Mouse (Mus musculus) kidney, embryonic 16.5 days (tissue): ENCODE data around the gene Ass1. TPM values are rescaled to one million over a fixed set of nuclear protein-coding genes. Genes with fewer than 3 reads are reported as not detected.

Experiments used
- ATAC-seq: fragments of 200-750 bp; cut with Nextera tagmentation; 2 replicates; pipeline ENCODE4 v1.8.0; 2017; ENCODE audit warnings: moderate TSS enrichment; ENCODE audit not compliant: low FRiP score, low TSS enrichment
- H3K27ac ChIP-seq: fragments of 300-500 bp; sonication (generic); 2 replicates; pipeline ENCODE4 v1.5.1; 2014; ENCODE audit warnings: low read length
- H3K27me3 ChIP-seq: fragments of 300-500 bp; sonication (generic); 2 replicates; pipeline ENCODE4 v1.6.1; 2014; ENCODE audit warnings: low read length, control low read depth, mixed read lengths; ENCODE audit not compliant: insufficient read depth
- H3K36me3 ChIP-seq: fragments of 300-500 bp; sonication (generic); 2 replicates; pipeline ENCODE4 v1.6.1; 2014; ENCODE audit warnings: low read length, control low read depth, mixed read lengths; ENCODE audit not compliant: insufficient read depth
- H3K4me1 ChIP-seq: fragments of 300-500 bp; sonication (generic); 2 replicates; pipeline ENCODE4 v1.6.1; 2014; ENCODE audit warnings: low read length, control low read depth, mixed read lengths; ENCODE audit not compliant: insufficient read depth
- H3K4me2 ChIP-seq: fragments of 300-500 bp; sonication (generic); replicated peaks from 2 replicates; pipeline ENCODE4 v1.6.1; 2014; ENCODE audit warnings: low read depth, low read length
- H3K4me3 ChIP-seq: fragments of 300-500 bp; sonication (generic); 2 replicates; pipeline ENCODE4 v1.5.1; 2014; ENCODE audit warnings: mild to moderate bottlenecking, low read length
- H3K9ac ChIP-seq: fragments of 300-500 bp; sonication (generic); replicated peaks from 2 replicates; pipeline ENCODE4 v1.6.1; 2014; ENCODE audit warnings: low read length
- H3K9me3 ChIP-seq: fragments of 300-500 bp; sonication (generic); 2 replicates; pipeline ENCODE4 v1.6.1; 2016; ENCODE audit warnings: low read length, control low read depth
- WGBS: fragments of 180-500 bp; shearing (Covaris S2); extraction: QIAGEN DNeasy Blood & Tissue Kit; methylation state at CpG from one replicate; pipeline ENCODE4 v1.1.7; 2014; 5-methylcytosine and 5-hydroxymethylcytosine counted together
- polyA plus RNA-seq: library from polyadenylated mRNA; unstranded; fragments of >200 nt; fragmentation: Nextera tagmentation; extraction: Ambion mirVana; gene quantifications from 2 replicates; pipeline ENCODE4 v1.2.1, GENCODE M21; 2015

Gene Ass1
- polyA plus RNA-seq, 1 experiment from 2014 or later: 164 TPM

DNA sequence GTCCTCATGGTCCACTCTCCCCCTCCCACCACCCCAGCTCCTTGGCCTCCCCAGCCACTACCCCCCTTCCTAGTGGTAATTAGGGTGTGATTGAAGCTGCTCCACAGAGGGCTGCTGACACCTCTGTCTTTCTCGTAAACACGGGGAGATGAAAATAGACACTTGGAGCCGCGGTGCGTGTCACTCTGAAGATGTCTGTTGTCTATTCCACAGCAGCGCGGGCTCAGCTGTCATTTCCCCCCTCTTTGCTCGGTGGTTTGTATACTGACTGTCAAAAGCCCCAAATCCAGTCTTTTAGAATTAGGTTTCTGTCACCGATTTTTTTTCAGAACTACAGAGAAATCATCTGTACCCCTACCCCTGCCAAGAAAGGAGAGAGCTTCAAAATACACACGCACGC lies 35.5 kb downstream of the Ass1 start:
- no peak overlapping the region for H3K4me3 ChIP-seq
- peaks cover 7% of the 10 kb centered on the region; the same call in 1 of the 2 replicates for H3K27me3 ChIP-seq
- WGBS: 34% methylated on average over 11 of the region's 11 CpGs
- peaks cover 11% of the 10 kb centered on the region for H3K4me1 ChIP-seq
- no peak overlapping the region for H3K27ac ChIP-seq
- no peaks in the 10 kb centered on the region for H3K9me3 ChIP-seq
- ATAC-seq: no peak
- H3K36me3 ChIP-seq: no peaks in the 10 kb centered on the region
- no peak overlapping the region for H3K4me2 ChIP-seq
- H3K9ac ChIP-seq: no peak overlapping the region

DNA sequence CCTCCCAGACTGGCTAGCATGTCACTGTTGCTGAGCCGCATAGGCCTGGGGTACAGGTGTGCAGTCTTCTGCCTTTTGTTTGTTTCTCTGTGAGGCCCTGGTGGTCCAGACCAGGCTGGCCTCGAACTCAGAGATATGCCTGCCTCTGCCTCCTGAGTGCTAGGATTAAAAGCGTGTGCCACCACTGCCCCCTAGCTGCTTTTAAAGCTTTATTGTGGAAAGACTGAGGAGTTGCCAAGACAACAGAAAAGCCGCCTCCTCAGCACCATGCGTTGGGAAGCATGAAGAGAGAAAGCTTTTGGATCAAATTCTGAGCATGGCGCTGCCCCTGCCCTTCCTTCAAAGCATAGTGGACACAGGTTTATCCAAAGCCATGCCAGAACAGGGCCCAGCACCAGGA lies 38.8 kb downstream of the Ass1 start:
- Histone ChIP-seq H3K27me3 (no peaks in the 10 kb centered on the region; the same call in 1 of the 2 replicates), H3K9ac (no peak overlapping the region), H3K9me3 (no peaks in the 10 kb centered on the region), H3K4me3 (no peak overlapping the region), H3K4me1 (0 out of 2 replicates have a peak, but pooled peaks cover 3% of the 10 kb centered on the region), H3K27ac (no peak overlapping the region), H3K4me2 (no peak overlapping the region), H3K36me3 (no peaks in the 10 kb centered on the region)
- 96% methylated on average over 6 of the region's 6 CpGs for WGBS
- no peak for ATAC-seq

GRCm38 (mm10) chr2:31511316-31511715 lies 41.3 kb downstream of the Ass1 start:
- Histone ChIP-seq H3K9me3 (peaks cover 7% of the 10 kb centered on the region; the same call in 1 of the 2 replicates), H3K27ac (no peak overlapping the region), H3K4me3 (no peak overlapping the region), H3K9ac (no peak overlapping the region), H3K4me1 (0 out of 2 replicates have a peak, but pooled peaks cover 3% of the 10 kb centered on the region), H3K4me2 (no peak overlapping the region), H3K27me3 (no peaks in the 10 kb centered on the region), H3K36me3 (0 out of 2 replicates have a peak, but pooled peaks cover 5% of the 10 kb centered on the region)
- 74% methylated on average over 6 of the region's 6 CpGs for WGBS
- ATAC-seq: no peak

DNA sequence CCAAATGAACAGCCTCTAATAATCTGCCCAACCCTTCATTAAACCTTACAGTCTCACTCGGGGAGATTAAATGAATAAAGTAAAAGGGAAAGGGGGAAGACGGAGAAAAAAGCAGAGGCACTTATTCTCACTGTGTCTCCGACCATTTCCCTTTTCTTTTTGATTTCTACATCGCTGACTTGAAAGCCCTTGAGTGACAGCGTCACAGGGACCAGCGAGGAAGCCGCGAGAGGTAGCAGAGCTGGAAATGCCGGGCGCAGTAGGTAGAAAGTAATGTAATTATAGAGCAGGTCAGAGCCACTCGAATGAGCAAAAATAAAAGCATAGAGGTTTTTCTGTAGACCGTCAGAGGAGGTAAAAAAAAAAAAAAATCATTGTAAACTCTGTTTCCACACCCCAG lies 46.5 kb downstream of the Ass1 start:
- 73% methylated on average over 12 of the region's 12 CpGs for WGBS
- 0 out of 2 replicates have a peak, but pooled peaks cover 3% of the 10 kb centered on the region for H3K4me1 ChIP-seq
- no peak overlapping the region for H3K9ac ChIP-seq
- no peaks in the 10 kb centered on the region for H3K27me3 ChIP-seq
- no peak overlapping the region for H3K4me2 ChIP-seq
- H3K9me3 ChIP-seq: peaks cover 7% of the 10 kb centered on the region; the same call in 1 of the 2 replicates
- no peak for ATAC-seq
- H3K27ac ChIP-seq: no peak overlapping the region
- no peak overlapping the region for H3K4me3 ChIP-seq
- 0 out of 2 replicates have a peak, but pooled peaks cover 5% of the 10 kb centered on the region for H3K36me3 ChIP-seq

DNA sequence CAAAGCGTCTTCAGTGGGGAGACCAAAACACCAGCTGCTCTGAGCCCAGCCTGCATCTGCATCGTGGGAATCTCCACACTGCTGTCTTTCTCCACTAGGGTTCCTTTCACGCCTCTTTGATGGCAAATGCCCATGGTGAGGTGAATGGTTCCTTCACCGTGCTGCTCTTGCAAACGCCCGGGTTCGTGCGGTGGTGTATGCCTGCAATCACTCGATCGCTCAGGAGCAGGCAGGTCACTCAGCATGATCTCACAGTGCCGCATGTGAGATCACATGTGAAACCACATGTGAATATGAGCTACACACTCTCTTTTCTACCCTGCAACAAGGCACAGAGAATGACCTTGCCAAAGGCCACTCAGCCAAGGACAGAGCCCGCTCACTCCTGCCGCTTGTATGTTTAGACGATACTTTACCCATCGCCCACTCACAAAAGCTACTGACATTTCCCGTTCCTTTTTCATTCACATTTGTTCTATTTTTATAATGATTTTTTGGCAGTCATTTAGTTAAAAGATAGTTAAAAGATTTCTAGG lies 51.9 kb downstream of the Ass1 start:
- Histone ChIP-seq H3K9me3 (no peaks in the 10 kb centered on the region), H3K4me3 (no peak overlapping the region), H3K27me3 (no peaks in the 10 kb centered on the region), H3K4me1 (no peaks in the 10 kb centered on the region), H3K4me2 (no peak overlapping the region), H3K9ac (no peak overlapping the region), H3K27ac (no peak overlapping the region), H3K36me3 (no peaks in the 10 kb centered on the region)
- no peak for ATAC-seq
- WGBS: 78% methylated on average over 16 of the region's 16 CpGs

GRCm38 (mm10) chr2:31524641-31525040 lies 54.6 kb downstream of the Ass1 start:
- no peak for ATAC-seq
- Histone ChIP-seq H3K4me2 (no peak overlapping the region), H3K9ac (no peak overlapping the region), H3K27ac (no peak overlapping the region), H3K36me3 (no peaks in the 10 kb centered on the region), H3K4me1 (0 out of 2 replicates have a peak, but pooled peaks cover 5% of the 10 kb centered on the region), H3K4me3 (no peak overlapping the region), H3K9me3 (no peaks in the 10 kb centered on the region), H3K27me3 (no peaks in the 10 kb centered on the region)
- WGBS: 79% methylated on average over 5 of the region's 5 CpGs

DNA sequence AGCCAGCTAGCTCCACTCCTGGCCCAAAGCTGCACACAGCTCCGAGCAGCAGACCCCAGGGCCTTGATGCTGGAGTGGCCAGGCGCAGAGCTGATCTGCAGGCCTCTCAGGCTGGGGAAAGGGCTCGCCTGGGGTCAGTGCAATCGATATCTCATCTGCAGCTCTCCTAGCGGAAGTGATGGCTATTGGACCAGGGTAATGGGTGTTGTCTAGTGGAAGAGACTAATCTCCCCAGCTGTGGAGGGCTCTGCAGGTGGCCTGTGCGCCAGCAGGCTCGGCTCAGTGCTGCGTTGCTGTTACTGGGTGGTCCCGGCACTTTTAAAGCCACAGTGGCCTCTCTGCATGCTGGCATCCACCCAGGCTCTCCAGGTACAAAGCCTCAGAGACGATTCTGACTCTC lies 55.8 kb downstream of the Ass1 start:
- Histone ChIP-seq H3K4me3 (no peak overlapping the region), H3K27ac (no peak overlapping the region), H3K4me1 (0 out of 2 replicates have a peak, but pooled peaks cover 5% of the 10 kb centered on the region), H3K36me3 (no peaks in the 10 kb centered on the region), H3K9me3 (no peaks in the 10 kb centered on the region), H3K4me2 (no peak overlapping the region), H3K27me3 (no peaks in the 10 kb centered on the region), H3K9ac (no peak overlapping the region)
- ATAC-seq: no peak
- 23% methylated on average over 10 of the region's 10 CpGs for WGBS

- Histone ChIP-seq H3K9me3 (no peaks in the 10 kb centered on the region), H3K36me3 (no peaks in the 10 kb centered on the region), H3K4me2 (no peak overlapping the region), H3K27me3 (no peaks in the 10 kb centered on the region), H3K9ac (no peak overlapping the region), H3K27ac (no peak overlapping the region), H3K4me3 (no peak overlapping the region), H3K4me1 (0 out of 2 replicates have a peak, but pooled peaks cover 5% of the 10 kb centered on the region)
- WGBS: 22% methylated on average over 5 of the region's 5 CpGs
- ATAC-seq: no peak
Observed at GRCm38 (mm10) chr2:31530201-31530600, 60.2 kb downstream of the Ass1 start.

GRCm38 (mm10) chr2:31537054-31537453 lies 67.0 kb downstream of the Ass1 start:
- Histone ChIP-seq H3K4me3 (no peak overlapping the region), H3K9me3 (no peaks in the 10 kb centered on the region), H3K27me3 (no peaks in the 10 kb centered on the region), H3K4me1 (no peaks in the 10 kb centered on the region), H3K9ac (no peak overlapping the region), H3K36me3 (no peaks in the 10 kb centered on the region), H3K4me2 (no peak overlapping the region), H3K27ac (no peak overlapping the region)
- 63% methylated on average over 5 of the region's 5 CpGs for WGBS
- ATAC-seq: no peak

DNA sequence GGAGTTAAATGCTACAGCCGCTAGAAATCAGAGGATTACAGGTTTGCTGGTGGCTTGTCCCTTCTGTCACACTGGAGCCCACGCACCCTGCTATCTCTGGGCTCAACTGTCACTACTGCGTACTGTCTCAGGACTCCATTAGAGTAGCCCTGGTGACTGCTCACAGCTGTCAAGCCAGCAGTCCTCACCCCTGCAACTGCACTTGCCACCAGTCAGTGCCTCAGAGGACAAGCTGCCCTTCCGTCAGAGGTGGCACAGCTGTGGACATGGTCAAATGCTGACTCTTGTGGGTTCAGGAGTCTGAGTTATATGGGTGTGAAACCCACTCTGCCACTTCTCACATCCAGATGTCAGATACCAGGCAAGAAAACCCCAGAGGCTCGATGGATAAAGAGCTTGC lies 68.7 kb downstream of the Ass1 start:
- WGBS: 56% methylated on average over 5 of the region's 5 CpGs
- no peak for ATAC-seq

More for the DNA sequence above, 68.7 kb downstream of the Ass1 start:
- no peak overlapping the region for H3K9ac ChIP-seq
- H3K9me3 ChIP-seq: no peaks in the 10 kb centered on the region
- H3K36me3 ChIP-seq: no peaks in the 10 kb centered on the region
- no peak overlapping the region for H3K4me2 ChIP-seq
- no peak overlapping the region for H3K4me3 ChIP-seq
- no peak overlapping the region for H3K27ac ChIP-seq
- H3K4me1 ChIP-seq: no peaks in the 10 kb centered on the region
- no peaks in the 10 kb centered on the region for H3K27me3 ChIP-seq
